Mouse (Mus musculus) urinary bladder, postnatal 25 days (tissue): ENCODE measurements at regions not wholly inside any gene's neighbourhood (a gene's known extent, or its start where the extent isn't known, plus 50 kb on each side); places are given as distances from the start of the nearest gene placed in this dataset.
"Not testable (repeated sequence)": the region's sequence is repeated elsewhere in the genome, so short reads cannot be mapped to it uniquely, and the experiment has no call there.

Source experiments
- DNase-seq: peaks from one replicate; pipeline ENCODE4 v3.0.0; 2022; ENCODE audit warnings: low spot score

DNA sequence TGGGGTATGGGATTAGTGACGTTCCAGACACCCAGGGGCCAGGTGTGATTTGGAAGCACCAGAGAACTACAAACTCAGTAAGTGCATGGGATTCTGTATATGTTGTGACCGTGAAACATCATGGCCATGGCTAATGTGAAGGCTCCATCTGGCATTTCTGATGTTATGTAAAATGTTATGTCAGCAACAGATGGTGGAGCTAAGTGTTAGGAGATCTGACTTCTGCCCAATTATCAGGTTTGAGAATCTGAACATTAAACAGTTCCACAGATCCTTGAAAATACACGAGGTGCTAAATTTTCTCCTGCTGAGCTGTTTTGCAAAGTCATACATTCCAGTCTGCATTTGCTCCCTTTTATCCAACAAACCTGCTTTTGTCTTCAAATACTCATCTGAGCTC lies 223.6 kb upstream of the Egfl6 start:
- DNase-seq, result no peak

GRCm38 (mm10) chrX:166808207-166808606 lies 222.7 kb upstream of the Egfl6 start:
- no peak for DNase-seq

DNA sequence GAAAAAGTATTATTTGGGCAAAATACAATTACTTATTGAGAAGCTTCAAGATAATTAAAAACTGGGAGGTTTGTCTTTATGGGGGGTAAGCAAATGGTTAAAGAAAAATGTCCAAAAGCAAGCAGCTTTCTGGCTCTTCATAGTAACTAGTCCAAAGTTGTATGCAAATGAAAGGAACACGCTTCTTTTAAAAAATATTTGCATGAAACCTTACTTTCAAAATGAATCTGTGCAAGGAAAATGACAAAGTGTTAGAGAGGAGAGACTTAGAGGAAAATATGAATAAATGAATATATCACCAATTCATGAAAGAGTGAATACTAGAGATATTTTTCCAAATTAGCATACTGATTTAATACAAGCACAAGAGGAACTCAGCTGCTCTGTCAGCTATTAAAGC lies 220.4 kb upstream of the Egfl6 start:
- no peak for DNase-seq

- DNase-seq, result no peak
Measured at GRCm38 (mm10) chrX:166805480-166805879, 220.0 kb upstream of the Egfl6 start.

GRCm38 (mm10) chrX:166803246-166803645 lies 217.7 kb upstream of the Egfl6 start:
- no peak for DNase-seq

DNA sequence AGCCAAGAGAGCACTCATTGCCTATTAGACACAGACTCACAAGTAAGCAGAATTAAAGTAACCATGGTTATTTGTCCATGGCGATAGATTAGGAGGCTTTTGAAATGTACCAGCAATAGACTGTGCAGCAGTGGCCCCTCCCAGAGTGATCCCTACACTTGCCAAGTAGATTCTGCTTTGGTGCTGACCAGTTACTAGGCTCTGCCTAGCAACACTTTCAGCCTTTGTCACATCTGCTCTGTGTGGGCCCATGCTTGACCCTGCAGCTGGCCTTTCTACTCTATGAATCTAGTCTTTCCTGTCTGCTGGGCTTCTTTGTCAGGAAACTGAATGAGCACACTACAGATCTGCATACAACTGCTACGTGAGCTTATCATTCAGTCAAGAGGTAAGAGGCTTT lies 215.5 kb upstream of the Egfl6 start:
- no peak for DNase-seq

- DNase-seq, result no peak
Measured at GRCm38 (mm10) chrX:166795651-166796050, 210.1 kb upstream of the Egfl6 start.

- DNase-seq, result no peak
Measured at GRCm38 (mm10) chrX:166789031-166789430, 203.5 kb upstream of the Egfl6 start.

GRCm38 (mm10) chrX:166787137-166787536 lies 201.6 kb upstream of the Egfl6 start:
- DNase-seq, result not testable (repeated sequence)

DNA sequence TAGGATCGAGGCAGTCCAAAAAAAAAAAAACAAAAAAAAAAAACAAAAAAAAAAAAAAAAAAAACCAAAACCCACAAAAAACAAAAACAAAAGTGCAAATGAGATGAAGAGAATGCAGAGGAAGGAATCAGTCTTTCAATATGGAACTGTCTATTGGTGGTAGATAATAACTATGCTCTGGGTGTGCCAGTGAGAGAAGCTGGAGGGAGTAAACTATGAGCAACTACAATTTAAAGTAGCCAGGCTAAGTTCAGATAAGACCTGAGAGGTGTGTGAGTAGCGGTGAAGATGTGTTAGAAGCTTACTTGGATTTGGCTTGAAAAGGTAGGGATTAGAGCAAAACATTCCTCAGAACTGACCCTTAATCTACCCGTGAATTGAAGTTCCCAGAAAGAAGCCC lies 200.1 kb upstream of the Egfl6 start:
- no peak for DNase-seq

DNA sequence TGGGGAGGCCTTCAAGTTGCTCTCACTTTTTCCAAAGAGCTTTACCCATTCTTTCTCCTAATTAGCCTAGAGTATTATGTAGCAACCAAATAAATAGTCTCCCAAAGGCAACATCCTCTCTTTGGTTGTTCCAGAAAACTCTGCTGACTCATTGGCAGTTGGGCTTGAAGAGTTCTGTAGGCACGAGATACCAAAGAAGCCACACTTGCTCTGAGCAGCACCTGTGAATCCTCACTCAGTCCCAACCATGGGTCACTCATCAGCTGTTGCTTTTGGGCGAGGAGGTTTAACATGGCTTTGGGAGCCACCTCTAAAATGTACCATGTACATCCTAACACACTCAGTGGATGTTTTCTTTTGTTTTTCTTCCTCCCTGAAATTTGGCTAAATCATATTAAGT lies 197.9 kb upstream of the Egfl6 start:
- no peak for DNase-seq

DNA sequence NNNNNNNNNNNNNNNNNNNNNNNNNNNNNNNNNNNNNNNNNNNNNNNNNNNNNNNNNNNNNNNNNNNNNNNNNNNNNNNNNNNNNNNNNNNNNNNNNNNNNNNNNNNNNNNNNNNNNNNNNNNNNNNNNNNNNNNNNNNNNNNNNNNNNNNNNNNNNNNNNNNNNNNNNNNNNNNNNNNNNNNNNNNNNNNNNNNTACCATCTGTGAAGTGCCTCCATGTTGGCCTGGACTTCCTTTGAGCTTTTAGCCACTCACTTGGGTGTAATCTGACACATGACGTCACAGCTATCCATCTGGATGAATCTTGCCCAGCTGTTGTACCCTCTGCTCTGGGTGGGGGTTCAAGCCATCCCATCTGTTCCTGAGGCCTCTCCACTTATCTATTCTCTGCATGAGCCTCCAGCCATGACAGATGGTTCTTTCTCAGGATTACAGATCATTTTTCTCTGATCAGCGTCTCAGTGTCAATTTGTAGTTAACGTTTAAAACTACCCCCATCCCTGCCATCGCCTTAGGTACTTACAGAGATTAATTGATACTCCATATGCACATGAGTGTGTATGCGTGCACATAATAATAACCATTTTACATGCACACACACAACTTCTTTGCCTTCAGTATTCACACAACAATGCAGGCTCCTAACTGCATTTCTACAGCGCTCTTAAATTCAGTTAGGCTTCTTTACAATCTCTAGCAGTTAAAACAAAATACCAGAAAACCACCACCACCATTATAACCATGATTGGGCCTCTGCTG lies 194.0 kb upstream of the Egfl6 start:
- DNase-seq, result no peak

DNA sequence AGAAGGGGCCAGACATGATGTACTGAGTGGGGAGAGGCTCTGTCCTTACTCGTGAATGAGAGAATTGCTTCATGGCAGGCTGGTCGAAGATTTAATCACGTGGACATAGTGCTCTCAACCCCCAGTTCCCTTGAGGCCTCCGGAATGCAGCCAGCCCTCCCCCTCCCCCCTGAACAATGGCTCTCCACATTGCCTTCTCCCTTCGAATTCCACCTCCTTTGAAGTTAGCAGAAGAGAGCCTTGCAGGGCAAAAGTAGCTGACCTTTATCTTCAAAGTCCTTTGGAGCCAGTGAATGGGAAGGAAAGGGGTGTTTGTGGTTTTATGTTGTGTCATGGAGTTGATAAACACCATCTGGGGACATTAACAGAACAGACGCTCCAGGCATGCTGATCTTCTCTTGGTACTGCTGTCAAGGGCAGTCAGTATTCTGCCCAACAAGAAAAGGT lies 187.9 kb upstream of the Egfl6 start:
- DNase-seq, result no peak

GRCm38 (mm10) chrX:166766991-166767390 lies 181.5 kb upstream of the Egfl6 start:
- no peak for DNase-seq

GRCm38 (mm10) chrX:166765647-166766046 lies 180.1 kb upstream of the Egfl6 start:
- DNase-seq, result no peak

DNA sequence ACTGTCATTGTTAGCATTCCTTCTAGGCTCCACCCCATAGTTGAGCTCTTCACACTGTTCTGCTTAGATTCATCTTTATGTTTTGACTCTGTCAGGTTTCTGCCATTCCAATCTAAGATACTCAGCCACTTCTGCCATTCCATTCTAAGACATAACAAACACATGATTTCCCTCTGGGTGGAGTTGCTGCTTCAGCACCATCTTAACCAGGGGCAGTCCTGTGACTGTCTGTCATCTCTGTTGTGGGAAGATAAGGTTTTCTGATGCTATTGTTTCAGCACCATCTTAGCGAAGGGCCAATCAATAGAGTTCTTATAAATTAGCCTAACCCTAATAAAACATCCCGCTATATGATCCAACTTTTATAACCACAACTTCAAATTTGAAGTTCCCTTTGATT lies 176.6 kb upstream of the Egfl6 start:
- no peak for DNase-seq

DNA sequence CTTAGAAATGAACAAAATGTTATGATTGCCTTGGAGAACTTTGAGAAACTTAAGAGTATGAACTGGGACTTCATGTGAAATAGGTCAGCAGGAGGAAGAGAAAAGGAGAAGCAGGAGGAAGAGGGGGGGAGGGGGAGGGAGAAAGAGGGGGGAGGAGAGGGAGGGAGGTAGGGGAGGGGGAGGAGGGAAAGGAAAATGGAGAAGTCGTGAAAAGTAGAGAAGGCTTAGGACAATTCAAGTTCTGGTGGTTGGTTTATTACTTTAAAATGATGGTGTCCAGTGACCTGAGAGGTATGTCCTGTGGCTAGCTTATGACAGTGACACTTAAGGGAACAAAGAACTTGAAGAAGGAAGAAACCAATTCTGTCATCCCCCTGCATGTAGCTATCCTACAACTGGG lies 171.6 kb upstream of the Egfl6 start:
- DNase-seq, result no peak

DNA sequence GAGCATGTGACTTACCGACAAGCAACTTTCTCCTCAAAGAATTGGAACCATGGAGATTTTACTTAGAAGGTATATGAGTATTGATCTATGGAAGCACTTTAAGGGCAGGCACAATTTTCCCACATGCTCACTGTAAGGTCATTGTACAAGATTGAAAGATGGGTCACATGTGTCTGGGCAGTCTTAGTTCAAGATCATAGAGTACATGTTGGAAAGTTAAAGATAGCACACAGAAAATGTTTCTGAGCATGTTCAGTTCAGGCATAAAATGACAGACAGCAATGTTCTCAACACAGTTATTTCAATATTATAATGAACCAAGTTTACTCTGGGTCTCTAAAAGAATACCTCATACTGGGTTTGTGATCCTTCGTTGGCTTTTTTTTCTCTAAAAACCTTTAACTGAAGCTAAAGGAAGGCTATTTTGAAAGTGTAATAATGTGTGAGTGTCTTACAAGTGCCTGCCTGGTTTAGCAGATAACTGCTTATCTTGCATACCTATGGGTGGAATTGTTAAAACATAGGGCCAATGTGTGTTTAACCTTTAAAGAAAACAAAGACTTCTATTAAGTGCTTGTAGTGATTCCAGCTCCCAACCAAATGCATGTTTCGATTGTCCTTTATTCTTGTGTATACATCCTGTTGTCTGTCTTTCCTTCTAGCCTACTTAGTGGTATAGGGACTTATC lies 169.6 kb upstream of the Egfl6 start:
- DNase-seq, result no peak

DNA sequence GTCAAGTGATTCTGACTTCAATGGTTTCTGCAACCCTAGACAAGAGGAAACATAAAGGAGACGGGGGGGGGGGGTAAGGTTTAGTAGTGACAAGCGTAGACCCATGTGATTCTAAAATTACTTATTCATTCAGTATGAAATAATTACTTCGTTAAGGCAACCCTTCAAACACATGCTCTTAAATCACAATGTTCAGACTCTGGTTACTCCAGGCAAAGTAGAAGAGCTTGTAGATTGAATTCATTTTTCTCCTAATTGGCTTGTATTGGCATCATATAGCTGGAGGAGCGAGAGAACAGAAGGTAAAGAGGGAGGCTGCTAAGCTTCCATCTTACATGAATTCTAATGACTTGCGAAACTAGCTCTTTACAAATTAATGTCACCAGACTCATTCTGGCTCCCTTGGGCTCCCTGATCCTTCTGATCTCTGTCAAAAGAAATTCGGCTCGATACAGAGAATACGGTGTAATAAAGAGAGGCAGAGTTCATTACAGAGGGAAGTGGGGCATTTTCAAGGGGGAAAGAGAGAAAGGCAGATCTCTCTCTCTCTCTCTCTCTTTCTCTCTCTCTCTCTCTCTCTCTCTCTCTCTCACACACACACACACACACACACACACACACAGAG lies 163.6 kb upstream of the Egfl6 start:
- DNase-seq, result no peak

GRCm38 (mm10) chrX:166731354-166731753 lies 145.8 kb upstream of the Egfl6 start:
- DNase-seq, result no peak

DNA sequence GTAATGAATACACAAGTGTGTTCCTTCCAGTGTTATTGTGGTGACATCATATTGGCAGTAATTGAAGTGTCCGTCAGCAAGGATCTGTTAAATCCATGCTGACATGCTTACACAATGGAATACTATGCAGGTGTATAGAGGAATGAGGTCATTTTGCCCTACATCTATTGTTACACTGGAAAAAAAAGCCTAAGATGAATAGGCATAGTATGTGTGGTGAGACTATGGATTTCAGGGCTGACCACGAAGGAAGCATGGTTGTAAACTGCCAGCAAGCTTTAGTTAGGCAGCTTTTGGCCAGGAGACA lies 143.1 kb upstream of the Egfl6 start:
- DNase-seq, result no peak

DNA sequence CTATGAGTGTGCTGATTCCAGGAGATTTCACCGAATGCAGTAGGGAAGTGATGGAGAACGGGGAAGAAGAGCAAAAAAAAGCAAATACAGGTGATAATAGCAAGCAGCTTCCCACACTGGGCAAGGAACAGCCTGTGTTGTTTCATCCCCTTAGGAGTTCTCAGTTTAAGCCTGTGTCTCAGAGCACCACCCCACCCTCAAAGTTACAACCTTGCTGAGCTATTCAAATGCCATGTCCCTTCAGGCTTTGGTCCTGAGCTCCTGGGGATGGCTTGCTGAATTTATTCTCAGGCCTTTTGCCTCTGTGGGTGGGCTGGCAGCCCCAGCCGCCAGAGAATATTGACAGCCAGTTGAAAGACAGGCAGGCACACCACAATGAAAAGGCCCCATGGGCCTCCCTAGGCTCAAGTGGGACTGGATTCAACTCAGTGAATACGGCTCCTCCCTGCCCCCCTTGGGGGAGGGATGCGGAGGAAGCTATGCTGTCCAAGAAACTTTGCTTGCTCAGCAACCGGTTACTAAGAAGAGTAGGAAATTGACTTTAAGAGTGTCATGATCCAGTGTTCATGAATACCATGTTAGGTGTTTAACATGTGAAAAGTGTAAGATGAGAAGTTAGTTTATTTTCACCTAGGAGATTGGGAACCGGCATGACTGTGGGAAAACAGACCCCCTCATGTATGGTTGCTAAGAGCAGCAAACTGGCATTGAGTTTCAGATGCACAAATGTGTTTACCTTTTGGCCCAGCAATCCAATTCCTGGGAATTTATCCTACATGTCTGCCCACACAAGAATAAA lies 142.5 kb upstream of the Egfl6 start:
- no peak for DNase-seq
